Mouse (Mus musculus) brain, adult 2 months (tissue): ENCODE results near the gene Kdm2b.

Experiments used
- DNase-seq: peaks from one replicate; pipeline ENCODE4 v3.0.0; 2011; ENCODE audit warnings: low read depth, low spot score

Kdm2b gene

DNA sequence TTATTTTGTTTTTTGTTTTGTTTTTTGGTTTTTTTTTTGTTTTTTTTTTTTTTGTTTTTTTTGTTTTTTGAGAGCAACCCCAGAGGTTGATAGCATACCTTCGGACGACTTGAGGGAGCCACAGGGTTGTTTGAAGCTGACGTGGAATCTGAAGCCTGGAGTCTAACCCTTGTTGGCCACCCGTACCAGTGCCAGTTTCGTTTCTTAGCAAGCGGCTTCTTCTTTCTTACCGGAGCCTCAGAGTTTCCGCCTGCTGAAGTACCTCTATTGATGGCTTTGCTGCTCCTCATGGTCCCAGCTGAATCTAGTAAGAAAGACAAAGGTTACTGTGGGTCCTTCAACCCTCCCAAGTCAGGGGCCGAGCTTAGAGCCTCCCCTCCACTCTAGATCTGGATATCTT is 22.1 kb upstream of the Kdm2b start:
- no peak for DNase-seq

DNA sequence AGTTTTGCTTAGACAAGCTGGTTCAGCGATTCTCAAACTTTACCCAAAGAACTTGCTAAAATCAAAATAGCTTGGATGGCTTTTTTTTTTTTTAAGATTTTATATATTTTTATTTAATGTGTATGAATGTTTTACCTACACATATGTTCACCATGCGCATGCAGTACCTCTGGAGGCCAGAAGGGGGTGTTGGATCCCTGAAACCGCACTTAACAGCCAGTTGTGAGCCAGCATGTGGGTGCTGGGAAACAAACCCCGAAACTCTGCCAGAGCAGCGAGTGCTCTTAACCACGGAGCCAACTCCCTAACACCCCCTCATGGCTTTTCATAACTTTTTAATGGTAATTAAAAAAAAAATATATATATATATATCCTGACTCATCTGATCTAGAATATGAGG is 21.2 kb upstream of the Kdm2b start:
- no peak for DNase-seq

DNA sequence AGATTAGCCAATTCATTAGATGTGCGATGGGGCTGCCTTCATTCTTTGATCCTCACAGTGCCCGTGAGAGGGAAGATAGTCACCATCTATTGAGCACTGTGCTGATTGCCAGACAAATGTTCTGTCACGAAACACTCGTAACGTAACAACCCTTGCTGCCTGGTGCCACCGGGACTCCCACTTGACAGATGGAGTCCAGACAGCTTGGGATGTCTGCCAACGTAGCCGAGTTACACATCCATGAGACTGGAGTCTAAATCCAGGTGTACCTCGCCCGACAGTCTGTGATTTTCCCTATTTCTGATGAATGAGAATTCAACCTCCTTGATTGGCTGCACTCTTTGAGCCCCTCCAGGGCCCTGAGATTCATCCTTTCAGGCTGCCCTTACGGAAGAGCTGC is 20.2 kb upstream of the Kdm2b start:
- DNase-seq = peak; percentile 86

DNA sequence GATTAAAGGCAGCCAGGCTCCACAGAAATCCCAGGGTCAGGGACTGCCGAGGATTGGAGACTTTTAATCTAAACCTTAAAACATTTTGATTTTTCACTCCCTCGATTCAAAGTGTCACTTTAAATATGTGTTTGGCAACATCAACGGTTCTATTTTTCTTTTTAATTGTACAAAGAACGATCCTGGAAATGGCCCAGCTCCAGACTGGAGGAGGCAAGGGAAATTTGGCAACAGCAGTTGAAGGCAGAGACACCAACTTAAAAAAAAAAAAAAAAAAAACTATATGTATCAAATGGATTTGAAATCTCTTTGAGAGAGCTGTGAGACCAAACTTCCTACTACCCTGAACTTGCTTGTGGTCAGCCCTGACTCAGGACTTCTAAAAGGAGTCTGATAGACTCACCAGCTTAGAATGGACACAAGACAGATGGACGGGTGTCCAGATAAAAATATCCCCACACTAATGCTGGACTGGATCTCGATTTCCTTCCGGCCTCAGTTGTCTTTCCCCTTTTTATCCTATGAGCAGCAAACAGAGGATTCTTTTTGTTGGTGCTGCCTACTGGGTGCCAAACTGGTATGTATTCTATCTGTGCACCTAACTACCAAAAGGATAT is 19.4 kb upstream of the Kdm2b start:
- DNase-seq = peak; percentile 72

DNA sequence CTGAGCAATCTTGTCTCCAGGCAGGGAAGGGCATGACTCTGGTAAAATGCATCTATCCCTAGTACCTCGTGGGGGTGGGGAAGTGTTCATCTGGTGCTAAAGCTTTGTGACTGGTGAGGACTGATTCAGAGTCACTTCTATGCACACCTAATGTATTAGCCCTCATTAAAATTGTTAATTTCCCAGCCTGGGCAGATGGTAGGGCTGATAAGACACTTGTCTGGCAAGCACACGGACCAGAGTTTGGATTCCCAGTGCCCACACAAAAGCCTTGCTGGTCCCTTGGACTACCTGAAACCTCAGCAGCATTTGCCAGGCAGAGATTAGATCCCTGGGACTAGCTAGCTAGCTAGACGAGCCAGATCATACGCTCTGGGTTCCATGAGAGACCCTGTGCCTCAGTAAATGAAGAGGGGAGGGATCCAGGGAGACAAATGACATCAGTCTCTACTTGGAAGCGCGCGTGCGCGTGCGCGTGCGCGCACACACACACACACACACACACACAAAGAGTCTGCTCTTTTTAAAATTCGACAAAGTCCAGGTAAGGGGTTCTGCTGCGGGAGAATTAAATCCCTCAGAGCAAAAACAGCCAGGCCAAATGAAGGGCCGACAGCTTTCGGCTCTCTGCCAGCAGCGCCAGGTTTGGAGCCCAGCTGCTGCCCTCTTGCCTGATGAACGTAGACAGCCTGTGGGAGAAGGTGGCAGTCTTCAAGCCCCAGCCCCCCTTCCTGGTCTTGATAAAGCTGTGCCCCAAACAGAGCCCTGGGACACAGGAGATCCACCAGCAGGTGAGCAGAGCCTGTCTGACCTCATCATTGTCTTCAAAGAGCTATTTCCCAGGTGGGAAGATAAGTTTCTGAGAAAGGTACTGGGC is 16.3 kb upstream of the Kdm2b start:
- peak; percentile 48 for DNase-seq

DNA sequence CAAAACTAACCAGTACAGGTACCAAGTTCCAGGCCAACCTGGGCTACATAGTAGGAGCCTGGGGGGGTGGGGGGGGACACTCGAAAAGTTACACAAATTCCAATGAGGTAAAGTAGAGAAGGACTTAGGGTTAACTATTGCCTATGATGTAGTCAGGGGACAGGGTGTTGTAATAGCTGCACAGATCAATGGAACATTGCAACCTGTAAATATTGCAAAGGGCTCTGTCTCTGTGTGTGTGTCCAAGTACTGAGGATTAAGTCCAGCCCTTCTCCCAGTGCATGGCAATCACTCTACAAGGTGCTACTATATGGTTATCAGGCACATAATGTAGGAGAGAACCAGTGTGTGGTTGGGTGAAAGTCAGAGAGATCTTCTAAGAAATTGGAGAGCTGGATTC is 11.3 kb upstream of the Kdm2b start:
- no peak for DNase-seq

DNA sequence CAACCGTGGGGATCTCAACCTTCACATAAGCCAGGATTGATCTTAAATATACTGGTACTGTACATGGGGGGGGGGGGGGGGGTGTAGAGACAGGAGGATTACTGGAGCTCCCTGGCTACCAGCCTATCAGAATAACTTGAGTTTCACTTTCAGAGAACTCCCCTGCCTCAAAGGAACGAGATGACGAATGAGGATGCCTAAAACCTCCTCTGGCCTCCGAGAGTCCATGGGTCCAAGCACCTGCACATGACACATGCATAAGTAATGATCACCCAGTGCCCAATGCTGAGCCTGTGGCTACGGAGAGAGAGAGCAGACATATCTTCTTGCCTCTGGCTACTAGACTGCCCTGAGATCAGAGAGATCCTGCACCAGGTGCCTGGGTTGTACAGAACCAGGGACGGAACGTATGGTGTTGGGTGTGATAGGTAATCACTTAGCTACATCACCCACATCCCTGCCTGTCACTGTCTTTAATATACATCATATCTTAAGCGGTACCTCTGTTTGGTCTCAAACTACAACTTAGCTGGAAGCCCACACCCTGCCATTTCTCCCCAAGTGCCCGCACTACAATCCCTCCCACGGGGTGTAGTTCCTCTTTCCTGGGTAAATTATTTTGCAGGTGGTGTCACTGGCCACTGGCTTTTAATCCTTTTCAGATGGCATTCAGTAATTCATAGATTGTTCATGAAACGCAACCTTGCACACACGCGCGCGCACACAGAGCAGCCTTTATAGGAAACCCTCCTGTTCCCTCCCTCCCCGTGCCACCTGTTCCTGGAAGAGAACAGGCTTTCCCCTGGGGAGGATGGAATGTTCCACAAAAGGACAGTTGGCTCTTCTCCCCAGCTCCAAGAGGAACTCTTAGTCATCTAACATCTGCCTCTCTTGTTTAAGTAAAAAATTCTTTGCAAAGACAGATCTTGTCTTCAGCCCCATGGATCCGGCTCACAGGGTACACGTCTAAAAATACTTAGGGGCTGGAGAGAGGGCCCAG is 7.9 kb upstream of the Kdm2b start:
- peak; percentile 94 for DNase-seq

DNA sequence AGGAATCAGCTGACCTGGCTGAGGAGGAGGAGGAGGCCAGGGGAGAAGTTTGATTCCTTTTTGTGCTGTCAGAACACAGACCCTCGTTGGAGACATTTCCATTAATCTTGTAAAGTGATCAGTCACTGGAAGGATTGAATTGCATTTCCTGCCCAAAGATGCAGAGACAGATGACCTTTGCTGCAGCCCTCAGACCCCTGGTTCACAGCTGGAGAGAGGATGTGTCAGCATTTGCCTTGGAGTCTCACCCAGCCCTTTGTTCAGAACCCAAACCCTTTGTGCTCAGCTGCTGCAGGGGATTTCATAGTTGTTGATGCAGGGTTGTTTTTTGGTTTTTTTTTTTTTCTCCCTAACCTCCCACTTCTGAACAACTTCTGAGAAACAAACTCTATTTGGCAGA is 5.3 kb upstream of the Kdm2b start:
- DNase-seq = no peak

DNA sequence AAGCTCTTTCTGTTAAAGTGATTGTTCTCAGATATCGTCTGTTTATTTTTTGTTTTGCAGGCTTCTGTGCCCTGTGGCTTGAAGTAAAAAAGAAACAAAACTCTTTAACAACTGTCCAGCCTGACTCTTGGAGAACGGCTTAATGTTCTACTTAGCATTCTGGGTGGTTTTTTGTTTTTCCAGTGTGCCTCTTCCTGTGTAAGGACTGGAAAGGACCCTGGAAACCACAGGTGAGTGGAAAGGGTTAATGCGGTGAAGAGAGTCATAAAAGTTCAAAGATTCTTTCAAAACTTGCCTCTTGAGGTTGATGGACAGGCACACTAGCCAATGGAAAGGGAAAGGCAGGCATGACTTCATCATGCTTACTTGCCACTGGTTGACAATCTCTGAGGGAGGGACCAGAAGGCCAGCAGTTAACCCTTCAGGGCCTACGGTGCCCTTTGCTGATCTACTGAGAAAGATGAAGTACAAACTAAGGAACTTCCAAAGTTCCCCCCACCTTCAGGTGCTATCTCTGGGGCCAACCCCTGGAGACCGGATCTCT is 4.8 kb upstream of the Kdm2b start:
- peak; percentile 92 for DNase-seq

DNA sequence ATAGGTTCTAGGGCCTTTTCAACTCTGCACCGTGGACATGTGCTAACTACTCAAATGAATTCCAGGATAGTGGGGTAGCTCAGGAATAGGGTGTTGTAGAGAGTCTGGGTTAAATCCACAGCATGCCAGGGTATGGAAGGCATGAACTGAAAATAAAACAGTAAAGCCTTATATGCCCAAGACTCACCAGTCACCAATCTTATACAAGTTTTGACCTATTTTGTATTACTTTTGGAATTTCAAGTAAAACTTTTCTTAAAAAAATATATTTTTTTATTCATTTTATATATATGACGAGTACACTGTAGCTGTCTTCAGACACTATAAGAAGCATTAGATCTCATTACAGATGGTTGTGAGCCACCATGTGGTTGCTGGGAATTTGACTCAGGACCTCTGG is 4.2 kb upstream of the Kdm2b start:
- DNase-seq = no peak

DNA sequence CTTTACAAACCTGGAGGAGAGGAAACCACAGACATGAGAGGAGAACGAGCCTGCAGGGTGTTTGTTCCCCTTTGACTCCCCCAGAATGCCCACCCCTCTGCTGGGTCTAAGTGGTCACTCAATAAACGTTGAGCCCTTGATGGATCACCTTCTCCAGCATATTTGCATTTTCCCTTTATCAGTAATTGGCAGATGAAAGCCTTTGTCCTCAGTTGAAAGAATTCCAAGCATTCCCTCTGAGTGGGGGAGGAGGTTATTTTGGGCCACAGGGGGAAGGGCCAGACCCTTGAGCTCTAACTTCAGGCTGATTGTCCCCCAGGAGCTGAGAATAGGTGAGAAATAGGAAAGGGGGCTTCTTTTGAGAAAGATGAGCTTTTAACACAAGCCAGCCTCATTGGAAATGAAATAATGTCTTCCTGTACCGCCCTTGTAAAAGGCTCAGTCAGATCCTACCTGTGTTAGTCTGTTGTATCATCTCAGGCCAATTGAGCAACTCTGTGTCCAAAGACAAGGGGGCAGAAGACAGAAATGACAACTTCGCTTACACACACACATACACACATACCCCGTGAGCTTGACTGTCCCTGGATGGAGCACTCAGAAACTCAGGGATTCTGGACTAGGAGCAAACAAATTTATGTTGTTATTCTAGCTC is 1.9 kb upstream of the Kdm2b start:
- DNase-seq = no peak

DNA sequence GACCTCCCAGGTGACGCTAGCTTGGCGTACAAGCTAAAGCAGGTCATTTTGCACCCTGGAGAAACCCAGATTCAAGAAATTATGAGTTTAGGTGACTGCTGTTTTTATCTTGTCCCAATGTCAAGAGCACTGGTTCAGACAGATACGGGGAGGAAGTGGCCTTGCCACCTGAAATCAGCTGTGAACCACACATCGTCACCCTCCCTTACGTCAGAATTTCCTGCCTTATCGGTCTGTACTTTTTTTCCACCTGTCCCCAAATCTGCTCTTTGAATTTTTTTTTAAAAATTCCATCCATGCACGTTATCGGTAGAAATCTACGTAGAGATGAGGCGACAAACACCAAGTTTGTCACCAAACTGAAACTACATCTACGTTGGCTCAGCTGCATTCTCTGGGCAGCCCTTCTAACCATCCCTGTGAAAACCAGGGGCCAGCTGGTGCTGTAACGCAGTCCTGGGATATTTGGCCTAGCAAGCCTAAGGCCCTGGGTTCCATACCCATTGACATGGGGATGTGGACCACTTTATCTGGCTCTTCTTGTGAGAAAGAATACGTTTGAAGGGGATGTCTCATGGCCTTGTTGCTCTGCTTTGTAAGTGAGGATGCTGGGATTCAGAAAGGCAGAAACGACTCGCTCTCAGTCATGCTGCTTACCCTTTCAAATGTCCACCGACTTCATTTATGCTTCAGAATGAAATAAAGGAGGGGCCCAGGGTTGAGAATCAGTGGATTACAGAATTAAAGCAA is 963 bp upstream of the Kdm2b start:
- DNase-seq = peak; percentile 45

DNA sequence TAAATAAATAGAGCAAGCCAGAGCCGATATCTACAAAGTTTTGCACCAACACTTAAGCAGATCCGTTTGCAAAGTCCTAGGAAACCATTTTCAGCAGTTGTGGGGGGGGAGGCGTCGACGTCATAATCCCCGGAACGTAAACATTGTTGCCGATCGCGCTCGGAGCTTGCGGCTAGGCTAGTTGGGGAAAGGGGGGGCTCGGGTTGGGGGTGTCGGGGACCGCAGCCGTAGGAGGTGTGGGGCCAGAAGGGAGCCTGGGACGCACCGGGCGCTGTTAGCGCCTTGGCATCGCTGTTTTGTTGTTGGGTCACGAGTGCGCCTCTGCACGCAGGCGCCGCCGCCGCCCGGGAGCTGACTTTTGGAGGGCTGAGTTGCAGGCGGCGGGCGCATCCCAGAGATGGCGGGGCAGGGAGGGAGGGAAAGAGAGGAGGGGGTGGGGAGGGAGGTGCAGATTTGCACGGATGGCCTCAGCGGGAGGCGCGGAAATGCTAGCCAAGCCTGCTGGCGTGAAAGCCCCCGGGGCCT is 560 bp downstream of the Kdm2b start:
- DNase-seq = peak; percentile 86

DNA sequence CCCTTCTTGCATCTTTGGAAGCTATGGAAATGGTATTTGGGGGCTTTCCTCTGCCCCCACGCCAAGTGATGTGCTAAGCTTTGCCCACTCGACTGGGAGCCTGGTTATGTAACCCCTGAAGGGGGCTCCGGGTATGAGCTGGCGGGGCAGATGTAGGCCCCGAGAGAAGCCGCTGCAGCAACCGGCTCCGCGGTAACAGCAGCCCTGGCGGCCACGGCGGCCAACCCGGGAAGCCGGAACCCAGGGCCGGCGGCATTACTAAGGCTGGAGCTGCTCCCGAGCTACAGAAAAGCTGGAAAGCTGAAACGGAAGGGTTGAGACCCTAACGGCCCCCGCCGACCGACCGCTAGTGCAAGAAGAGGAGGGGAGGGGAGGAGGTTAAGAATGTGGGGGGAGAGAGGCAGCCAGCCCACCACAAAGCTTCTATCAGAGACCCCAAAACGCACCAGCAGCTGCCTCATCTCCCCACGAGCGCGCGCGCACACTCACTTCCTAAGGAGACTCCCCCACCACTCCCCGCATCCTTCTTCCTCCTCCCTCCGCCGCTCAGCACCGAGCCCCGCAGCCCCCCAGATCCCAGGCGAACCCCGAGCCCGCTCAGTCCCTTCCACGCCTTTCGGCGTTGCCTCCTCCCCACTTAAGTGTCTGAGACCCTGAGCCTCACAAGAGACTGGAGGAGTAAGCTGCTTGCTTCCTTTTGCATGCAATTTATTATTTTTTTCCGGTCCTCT is 1.4 kb downstream of the Kdm2b start:
- DNase-seq = peak; percentile 68

DNA sequence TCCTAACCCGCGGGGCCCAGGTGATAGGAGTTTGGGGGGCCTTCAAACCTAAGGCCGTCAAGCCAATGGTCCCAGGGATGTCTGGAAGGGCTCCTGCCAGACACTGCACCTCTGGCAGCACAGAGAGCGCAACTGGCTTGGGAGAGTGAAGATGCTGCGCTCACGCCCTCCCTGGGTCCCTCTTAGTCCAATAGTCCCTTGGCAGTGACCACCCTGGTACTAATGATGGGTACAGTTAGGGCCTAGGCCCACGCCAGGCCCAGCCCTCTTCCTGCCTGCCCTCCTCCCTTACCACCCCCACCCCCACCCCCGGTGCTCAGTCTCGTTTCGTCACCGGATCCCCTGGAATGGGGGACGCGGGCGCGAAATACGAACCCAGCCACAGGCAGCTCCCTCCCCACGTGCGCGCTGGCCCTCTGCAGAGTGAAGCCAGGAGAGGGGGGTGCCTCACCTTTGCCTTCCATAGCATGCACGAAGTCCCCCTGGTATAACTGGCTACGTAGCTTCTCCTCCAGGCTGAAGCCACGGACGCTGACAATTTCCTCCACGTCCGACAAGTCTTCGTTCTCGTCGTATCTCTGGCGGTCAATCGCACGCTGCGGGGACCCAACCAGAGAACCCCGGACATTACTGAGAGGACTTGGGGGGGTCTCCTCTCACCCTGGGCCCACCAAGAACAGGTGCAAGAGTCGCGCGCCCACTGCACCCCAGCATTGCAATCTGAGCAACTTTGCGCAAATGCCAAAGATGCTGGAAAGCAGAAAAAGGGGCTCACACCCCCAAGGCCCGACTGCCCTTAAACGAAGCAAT is 2.2 kb downstream of the Kdm2b start:
- peak; percentile 61 for DNase-seq

DNA sequence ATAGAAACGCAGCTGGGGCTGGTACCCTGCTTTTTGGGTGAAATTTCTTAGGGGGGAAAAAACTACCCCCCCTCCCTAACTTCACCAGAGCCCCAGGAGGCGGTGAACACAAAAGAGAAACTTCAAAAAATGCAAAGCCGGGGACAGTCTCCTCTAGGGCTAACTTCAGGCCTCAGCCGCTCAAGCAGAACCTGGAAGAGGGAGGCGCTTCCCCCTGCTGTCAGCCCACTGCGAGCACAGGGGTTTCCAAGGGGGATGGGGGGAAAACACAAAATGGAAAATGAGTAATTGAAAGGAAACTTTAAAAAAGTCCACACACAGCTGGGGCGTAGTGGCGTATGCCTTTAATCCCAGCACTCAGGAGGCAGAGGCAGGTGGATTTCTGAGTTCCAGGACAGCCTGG is 3.5 kb downstream of the Kdm2b start:
- DNase-seq = no peak

DNA sequence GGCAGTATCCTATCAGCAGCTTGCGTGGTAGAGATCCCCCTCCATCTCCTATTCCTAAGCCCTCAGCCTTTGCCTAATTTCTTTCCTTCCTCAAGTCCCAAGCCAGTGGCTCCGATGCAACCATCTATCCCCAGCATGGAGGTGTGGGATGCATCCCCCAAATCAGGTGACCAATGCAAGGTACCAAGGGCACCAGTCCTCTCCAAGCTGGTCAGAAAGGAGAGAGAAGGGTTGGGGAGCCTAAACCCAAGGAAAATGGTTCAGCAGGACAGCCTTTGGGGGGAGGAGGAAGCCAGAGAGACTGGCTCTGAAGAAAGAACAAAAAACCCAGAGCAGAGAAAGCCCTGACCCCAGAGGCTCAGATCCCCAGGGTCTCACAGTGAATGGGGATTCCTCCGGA is 4.3 kb downstream of the Kdm2b start:
- no peak for DNase-seq

DNA sequence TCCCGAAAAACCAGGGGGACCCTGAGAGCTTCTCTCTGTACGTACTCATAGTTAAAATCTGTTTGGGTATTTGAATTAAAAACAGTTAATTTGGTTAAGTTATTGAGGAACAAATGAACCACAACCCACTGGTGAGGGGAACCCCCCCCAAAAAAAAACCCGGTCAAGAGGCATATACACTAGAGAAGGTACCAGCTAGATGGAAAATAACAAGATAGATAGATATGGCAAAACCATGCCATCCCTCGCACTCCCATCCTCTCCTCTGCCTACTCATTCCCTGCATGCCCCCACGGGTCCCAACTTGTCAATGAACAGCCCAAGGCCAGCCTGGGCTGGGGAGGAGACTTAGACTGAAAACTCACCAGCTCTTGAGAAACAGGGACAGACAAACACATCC is 5.1 kb downstream of the Kdm2b start:
- DNase-seq = no peak

DNA sequence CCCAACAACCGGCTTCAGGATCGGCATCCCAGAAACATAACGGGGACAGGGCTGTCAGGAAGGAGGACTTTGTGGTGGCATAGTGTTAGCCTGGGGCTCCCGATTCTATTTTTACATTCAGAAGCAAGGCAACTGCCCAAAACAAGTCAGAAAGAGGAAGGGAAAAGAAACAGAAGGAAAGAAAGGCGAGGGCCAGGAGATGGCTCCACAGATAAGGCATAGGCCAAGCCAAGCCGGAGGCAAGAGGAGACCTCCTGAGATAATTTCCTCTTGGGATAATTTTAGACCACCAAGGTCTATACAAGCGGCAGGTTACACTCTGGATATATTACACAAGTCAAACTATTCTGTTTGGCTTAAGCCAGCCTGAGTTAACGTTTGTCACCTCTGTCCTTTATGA is 10.7 kb downstream of the Kdm2b start:
- no peak for DNase-seq
